Mouse (Mus musculus): ENCODE measurements around the gene Tesk1.

Gene Tesk1

GRCm38 (mm10) chr4:43419801-43420281, 21.9 kb upstream of the Tesk1 start:
- DNase-seq, result no peak

GRCm38 (mm10) chr4:43420305-43420704, 21.4 kb upstream of the Tesk1 start:
- peak; percentile 79 for DNase-seq

- DNase-seq, result no peak
Measured at GRCm38 (mm10) chr4:43421632-43422240, 20.0 kb upstream of the Tesk1 start.

- DNase-seq, result peak; percentile 88
Measured at GRCm38 (mm10) chr4:43423267-43423934, 18.3 kb upstream of the Tesk1 start.

GRCm38 (mm10) chr4:43424072-43424471, 17.7 kb upstream of the Tesk1 start:
- no peak for DNase-seq

- no peak for DNase-seq
Measured at GRCm38 (mm10) chr4:43425197-43425596, 16.5 kb upstream of the Tesk1 start.

GRCm38 (mm10) chr4:43425648-43426380, 15.9 kb upstream of the Tesk1 start:
- no peak for DNase-seq

- DNase-seq, result no peak
Measured at GRCm38 (mm10) chr4:43426487-43426886, 15.3 kb upstream of the Tesk1 start.

- no peak for DNase-seq
Measured at GRCm38 (mm10) chr4:43427501-43428179, 14.1 kb upstream of the Tesk1 start.

GRCm38 (mm10) chr4:43428180-43428861, 13.4 kb upstream of the Tesk1 start:
- no peak for DNase-seq

GRCm38 (mm10) chr4:43428946-43429345, 12.8 kb upstream of the Tesk1 start, which contains the start of gene Fam166b:
Gene Fam166b, minus strand, starts transcription at chr4:43429134.
- DNase-seq, result no peak

- DNase-seq, result peak; percentile 75
Measured at GRCm38 (mm10) chr4:43431690-43432089, 10.0 kb upstream of the Tesk1 start.

- DNase-seq, result no peak
Measured at GRCm38 (mm10) chr4:43432832-43433231, 8.9 kb upstream of the Tesk1 start.

GRCm38 (mm10) chr4:43442044-43442443, 305 bp downstream of the Tesk1 start:
- DNase-seq, result peak; percentile 99

GRCm38 (mm10) chr4:43442456-43443361, 970 bp downstream of the Tesk1 start:
- DNase-seq, result peak; percentile 80

GRCm38 (mm10) chr4:43443511-43443910, 1.8 kb downstream of the Tesk1 start:
- DNase-seq, result no peak

- no peak for DNase-seq
Measured at GRCm38 (mm10) chr4:43447251-43447650, 5.5 kb downstream of the Tesk1 start.

- DNase-seq, result no peak
Measured at GRCm38 (mm10) chr4:43448554-43448953, 6.8 kb downstream of the Tesk1 start.

- no peak for DNase-seq
Measured at GRCm38 (mm10) chr4:43452315-43452714, 10.6 kb downstream of the Tesk1 start.

GRCm38 (mm10) chr4:43453413-43453812, 11.7 kb downstream of the Tesk1 start:
- no peak for DNase-seq

GRCm38 (mm10) chr4:43454041-43454836, 12.5 kb downstream of the Tesk1 start, which contains the start of gene Cd72:
Gene Cd72, minus strand, starts transcription at chr4:43454628.
- no peak for DNase-seq
